Comparison of ENCODE assay signal across 9 mouse cellular contexts in the genomic region with DNA sequence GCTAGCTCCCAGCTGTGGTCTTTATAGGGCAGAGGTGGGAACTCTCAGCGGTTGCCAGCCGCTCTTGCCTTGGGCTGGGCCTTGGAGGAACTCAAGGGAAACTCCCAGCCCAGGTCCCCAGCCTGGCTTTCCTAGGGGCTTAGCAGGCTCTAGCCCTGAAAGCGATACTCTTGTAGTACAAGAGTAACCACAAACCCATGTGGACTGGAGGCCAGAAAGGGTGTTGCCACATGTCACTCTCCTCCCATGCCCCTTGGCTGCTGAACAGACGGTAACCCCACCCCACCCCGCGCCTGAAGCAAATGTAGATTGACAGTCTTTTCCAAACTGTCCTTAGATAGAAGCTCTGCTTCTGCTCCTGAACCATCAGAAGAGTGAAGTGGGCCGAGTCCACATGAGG. TPM values are rescaled to one million over a fixed set of nuclear protein-coding genes. Genes with fewer than 3 reads are reported as not detected.
DNase-seq lines count a peak whose midpoint lies in the region; ATAC-seq lines count a peak whose summit lies in the region.
"Had no signal": no experiment of that assay in that cellular context is flagged by ENCODE, and none has a peak within 500 bp of the region (broad histone marks: within the 10 kb centered on the region; RNA-seq: fewer than 3 reads in every experiment).

No protein-coding gene starts in this region.

- ATAC-seq in kidney, embryonic 14.5 days (ENCODE audit: low FRiP score, low TSS enrichment), result peak; percentile 62; the same call in 1 of the 2 replicates
- peak; percentile 86 for ATAC-seq in embryonic facial prominence, embryonic 14.5 days (ENCODE audit: low read depth)
- peak; percentile 86 for ATAC-seq in liver, embryonic 13.5 days (ENCODE audit: low read depth)
- ATAC-seq in inflammation-experienced regulatory T-cells, adult 6 months, result no peak

- H3K36me3 ChIP-seq in kidney, embryonic 14.5 days (ENCODE audit: control insufficient read depth, insufficient read depth, low read length), result no peaks in the 10 kb centered on the region
- no peaks in the 10 kb centered on the region for H3K36me3 ChIP-seq in embryonic facial prominence, embryonic 14.5 days (ENCODE audit: control insufficient read depth, insufficient read depth, low read length)
- H3K36me3 ChIP-seq in liver, embryonic 13.5 days, result no peaks in the 10 kb centered on the region

- no peak for DNase-seq in kidney, adult 11 months
- peak; percentile 89 for DNase-seq in embryonic facial prominence, embryonic 14.5 days (ENCODE audit: low spot score)
- DNase-seq in liver, embryonic 13.5 days, result peak; percentile 30
- DNase-seq in spleen, postnatal 36 days (ENCODE audit: low spot score in 2 of 2), result peak; percentile 24 to 25
- no peak for DNase-seq in testis, postnatal 10 days (ENCODE audit: low spot score)
- DNase-seq in right cerebral cortex, postnatal 25 days, result no peak
- DNase-seq: kidney, adult 9 months had no signal

- no peaks in the 10 kb centered on the region for H3K27me3 ChIP-seq in kidney, embryonic 14.5 days (ENCODE audit: control insufficient read depth, insufficient read depth, low read length)
- no peaks in the 10 kb centered on the region for H3K27me3 ChIP-seq in embryonic facial prominence, embryonic 14.5 days (replicated peaks; ENCODE audit: control insufficient read depth, insufficient read depth, low read length)
- no peaks in the 10 kb centered on the region for H3K27me3 ChIP-seq in liver, embryonic 13.5 days

- no peaks in the 10 kb centered on the region for H3K9me3 ChIP-seq in kidney, embryonic 14.5 days (ENCODE audit: control insufficient read depth, low read length)
- H3K9me3 ChIP-seq in embryonic facial prominence, embryonic 14.5 days (ENCODE audit: control insufficient read depth, low read length), result no peaks in the 10 kb centered on the region
- H3K9me3 ChIP-seq in liver, embryonic 13.5 days (replicated peaks), result no peaks in the 10 kb centered on the region

- H3K4me1 ChIP-seq in kidney, embryonic 14.5 days (ENCODE audit: control insufficient read depth, insufficient read depth, low read length), result peaks cover 17% of the 10 kb centered on the region; the same call in 1 of the 2 replicates
- peaks cover 30% of the 10 kb centered on the region for H3K4me1 ChIP-seq in embryonic facial prominence, embryonic 14.5 days (ENCODE audit: control insufficient read depth, insufficient read depth, low read length)
- peaks cover 46% of the 10 kb centered on the region for H3K4me1 ChIP-seq in liver, embryonic 13.5 days (replicated peaks)

- H3K4me2 ChIP-seq in kidney, embryonic 14.5 days (replicated peaks; ENCODE audit: low read depth, low read length), result no peak overlapping the region
- H3K4me2 ChIP-seq in embryonic facial prominence, embryonic 14.5 days (ENCODE audit: low read depth, low read length), result peak overlapping the region; percentile 4
- H3K4me2 ChIP-seq in liver, embryonic 13.5 days, result peak overlapping the region; percentile 37

- WGBS in kidney, embryonic 14.5 days, result 35% methylated on average over 7 of the region's 7 CpGs
- WGBS in embryonic facial prominence, embryonic 14.5 days, result 30% methylated on average over 7 of the region's 7 CpGs
- 9% methylated on average over 7 of the region's 7 CpGs for WGBS in liver, embryonic 13.5 days (ENCODE audit: insufficient replicate concordance)

- H3K27ac ChIP-seq in kidney, embryonic 14.5 days (ENCODE audit: low read depth, low read length), result no peak overlapping the region
- no peak overlapping the region for H3K27ac ChIP-seq in embryonic facial prominence, embryonic 14.5 days (replicated peaks; ENCODE audit: low read depth, low read length)
- H3K27ac ChIP-seq in liver, embryonic 13.5 days, result peak overlapping the region; percentile 58

- H3K4me3 ChIP-seq in kidney, embryonic 14.5 days (ENCODE audit: low read length), result no peak overlapping the region
- H3K4me3 ChIP-seq in embryonic facial prominence, embryonic 14.5 days (ENCODE audit: low read depth, low read length), result no peak overlapping the region
- no peak overlapping the region for H3K4me3 ChIP-seq in liver, embryonic 13.5 days (replicated peaks)

- H3K9ac ChIP-seq in kidney, embryonic 14.5 days (ENCODE audit: low read depth, low read length), result no peak overlapping the region
- no peak overlapping the region for H3K9ac ChIP-seq in embryonic facial prominence, embryonic 14.5 days (ENCODE audit: low read depth, low read length)
- H3K9ac ChIP-seq in liver, embryonic 13.5 days, result peak overlapping the region; percentile 39; the same call in 1 of the 2 replicates

RNA-seq across cellular contexts. Expression of gene Sik3, which starts 55.1 kb away (rescaled TPM):
- 10.1 and 11.2 TPM in 2 replicates for polyA plus RNA-seq in kidney, embryonic 14.5 days (2014; fragmentation: Nextera tagmentation; extraction: Ambion mirVana)
- polyA plus RNA-seq in embryonic facial prominence, embryonic 14.5 days (2014; fragmentation: Nextera tagmentation; extraction: Ambion mirVana), result 11.5 and 13.4 TPM in 2 replicates
- polyA plus RNA-seq in liver, embryonic 13.5 days (2015; fragmentation: Nextera tagmentation; extraction: Ambion mirVana), result 2.4 and 2.8 TPM in 2 replicates
- polyA plus RNA-seq in inflammation-experienced regulatory T-cells, adult 6 months (2017; shearing (Covaris generic)), result 10 to 100 TPM; 11.0 to 13.9 (median 11.5) TPM

RNA-seq across cellular contexts. Expression of gene Pafah1b2, which starts 55.2 kb away (rescaled TPM):
- polyA plus RNA-seq in kidney, embryonic 14.5 days (2014; fragmentation: Nextera tagmentation; extraction: Ambion mirVana), result 125 and 177 TPM in 2 replicates
- polyA plus RNA-seq in embryonic facial prominence, embryonic 14.5 days (2014; fragmentation: Nextera tagmentation; extraction: Ambion mirVana), result 167 and 188 TPM in 2 replicates
- polyA plus RNA-seq in liver, embryonic 13.5 days (2015; fragmentation: Nextera tagmentation; extraction: Ambion mirVana), result 80.3 and 92.8 TPM in 2 replicates
- polyA plus RNA-seq in inflammation-experienced regulatory T-cells, adult 6 months (2017; shearing (Covaris generic)), result 10 to 100 TPM; 58.6 to 75.2 (median 67.0) TPM

Comparison
In these comparisons a context has a peak if more than half of its experiments do, and no peak if none do; other contexts are left out.
1. DNase-seq: peak in embryonic facial prominence, embryonic 14.5 days (single experiment), liver, embryonic 13.5 days (single experiment) and spleen, postnatal 36 days (2 of 2); none in kidney, adult 11 months (single experiment), testis, postnatal 10 days (single experiment) and right cerebral cortex, postnatal 25 days (single experiment).